Mouse (Mus musculus) testis, adult 2 months (tissue): ENCODE results near the gene Cptp.

Experiments
- CTCF ChIP-seq: fragments of 200-500 bp; IDR thresholded peaks from 2 replicates; pipeline ENCODE4 v1.5.1; 2012; ENCODE audit warnings: low read depth, mild to moderate bottlenecking, inconsistent platforms, low read length, moderate library complexity; ENCODE audit not compliant: control insufficient read depth, insufficient read depth, insufficient replicate concordance
- POLR2A ChIP-seq: fragments of 200-500 bp; IDR thresholded peaks from 2 replicates; pipeline ENCODE4 v1.6.1; 2012; ENCODE audit warnings: low read depth, mild to moderate bottlenecking, inconsistent platforms, low read length, moderate library complexity; ENCODE audit not compliant: control insufficient read depth

DNA sequence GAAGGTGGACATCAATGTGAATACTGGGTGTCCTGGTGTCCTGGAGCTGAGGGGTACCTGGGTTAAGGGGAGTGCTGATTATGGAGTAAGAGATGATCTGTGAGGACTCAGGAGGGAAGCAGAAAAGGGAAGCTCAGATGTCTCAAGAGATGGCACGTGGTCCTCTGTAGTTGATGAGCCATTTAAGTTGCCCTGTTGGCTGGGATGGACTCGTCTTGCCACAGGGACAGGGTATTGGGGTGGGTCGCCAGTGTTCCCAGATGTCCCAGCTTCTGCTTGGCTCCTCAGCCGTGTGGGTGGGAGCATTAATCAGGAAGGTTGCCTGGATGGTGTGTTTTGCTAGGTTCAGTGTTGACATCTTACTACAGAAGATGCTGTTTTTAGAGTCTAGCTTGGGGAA is 36.0 kb downstream of the Cptp start:
- no peak for TF ChIP-seq POLR2A
- no peak for TF ChIP-seq CTCF
